Mouse (Mus musculus) hematopoietic stem cell, adult 5-6 weeks (primary cell): ENCODE results near the gene Ccdc88b. TPM values are rescaled to one million over a fixed set of nuclear protein-coding genes. Genes with fewer than 3 reads are reported as not detected.

Experiments used
- total RNA-seq: library from RNA; stranded (forward); fragments of 172-1452, 232-1000 nt; gene quantifications from 2 replicates; pipeline ENCODE4 v1.2.3, GENCODE M21; 2017

Ccdc88b gene
- total RNA-seq, 1 experiment from 2014 or later, result 31.2 TPM

Other genes starting within 250 kb of the Ccdc88b start
- 3.3 and 4.8 TPM in 2 replicates for gene Rps6ka4, start 17.6 kb downstream of the Ccdc88b start, total RNA-seq
- 249 and 328 TPM in 2 replicates for gene Trmt112, start 51.5 kb upstream of the Ccdc88b start, total RNA-seq
- gene Prdx5, start 51.9 kb upstream of the Ccdc88b start, total RNA-seq, result 282 and 414 TPM in 2 replicates
- gene Esrra, start 63.6 kb upstream of the Ccdc88b start, total RNA-seq, result 15.3 and 16.0 TPM in 2 replicates
- not detected in 2 replicates for gene Catsperz, start 67.2 kb upstream of the Ccdc88b start, total RNA-seq
- not detected in 2 replicates for gene Kcnk4, start 76.3 kb upstream of the Ccdc88b start, total RNA-seq
- gene Bad, start 83.7 kb upstream of the Ccdc88b start, total RNA-seq, result 21.9 and 30.1 TPM in 2 replicates
- 19.5 and 20.3 TPM in 2 replicates for gene Gpr137, start 84.3 kb upstream of the Ccdc88b start, total RNA-seq
- 89.4 and 98.0 TPM in 2 replicates for gene Ppp1r14b, start 116.8 kb upstream of the Ccdc88b start, total RNA-seq
- gene Plcb3, start 118.3 kb upstream of the Ccdc88b start, total RNA-seq, result 9.1 and 12.3 TPM in 2 replicates
- gene Fkbp2, start 122.3 kb upstream of the Ccdc88b start, total RNA-seq, result 67.0 and 99.5 TPM in 2 replicates
- gene Vegfb, start 129.4 kb upstream of the Ccdc88b start, total RNA-seq, result 6.4 and 9.2 TPM in 2 replicates
- gene Dnajc4, start 134.4 kb upstream of the Ccdc88b start, total RNA-seq, result 7.7 and 20.5 TPM in 2 replicates
- 8.5 and 9.9 TPM in 2 replicates for gene Nudt22, start 137.9 kb upstream of the Ccdc88b start, total RNA-seq
- gene Trpt1, start 137.9 kb upstream of the Ccdc88b start, total RNA-seq, result 1.6 and 2.2 TPM in 2 replicates
- gene Fermt3, start 161.3 kb upstream of the Ccdc88b start, total RNA-seq, result 198 and 220 TPM in 2 replicates
- 162 and 250 TPM in 2 replicates for gene Stip1, start 181.8 kb upstream of the Ccdc88b start, total RNA-seq
- 5.2 and 11.2 TPM in 2 replicates for gene Macrod1, start 198.6 kb upstream of the Ccdc88b start, total RNA-seq
- gene Flrt1, start 247.5 kb upstream of the Ccdc88b start, total RNA-seq, result not detected in 2 replicates